Mouse (Mus musculus) midbrain, embryonic 16.5 days (tissue): Measurements from ENCODE around the gene Lyplal1. TPM values are rescaled to one million over a fixed set of nuclear protein-coding genes. Genes with fewer than 3 reads are reported as not detected.

Experiments
- ATAC-seq: fragments of 200-750 bp; cut with Nextera tagmentation; 2 replicates; pipeline ENCODE4 v1.8.0; 2017; ENCODE audit warnings: moderate TSS enrichment
- H3K27ac ChIP-seq: fragments of 300-500 bp; sonication (generic); 2 replicates; pipeline ENCODE4 v1.5.1; 2014; ENCODE audit warnings: mild to moderate bottlenecking, low read length, mixed read lengths
- H3K27me3 ChIP-seq: fragments of 300-500 bp; sonication (generic); 2 replicates; pipeline ENCODE4 v1.6.1; 2014; ENCODE audit warnings: low read depth, low read length, mixed read lengths; ENCODE audit not compliant: control insufficient read depth, insufficient read depth
- H3K36me3 ChIP-seq: fragments of 300-500 bp; sonication (generic); 2 replicates; pipeline ENCODE4 v1.6.1; 2014; ENCODE audit warnings: mild to moderate bottlenecking, low read length, moderate library complexity, mixed read lengths; ENCODE audit not compliant: control insufficient read depth, insufficient read depth
- H3K4me1 ChIP-seq: fragments of 300-500 bp; sonication (generic); 2 replicates; pipeline ENCODE4 v1.6.1; 2014; ENCODE audit warnings: mild to moderate bottlenecking, low read length, mixed read lengths; ENCODE audit not compliant: control insufficient read depth, insufficient read depth
- H3K4me2 ChIP-seq: fragments of 300-500 bp; sonication (generic); 2 replicates; pipeline ENCODE4 v1.6.1; 2014; ENCODE audit warnings: mild to moderate bottlenecking, low read length, mixed read lengths
- H3K4me3 ChIP-seq: fragments of 300-500 bp; sonication (generic); 2 replicates; pipeline ENCODE4 v1.5.1; 2014; ENCODE audit warnings: low read depth, mild to moderate bottlenecking, low read length, moderate library complexity, mixed read lengths
- H3K9ac ChIP-seq: fragments of 300-500 bp; sonication (generic); 2 replicates; pipeline ENCODE4 v1.6.1; 2014; ENCODE audit warnings: low read depth, low read length, mixed read lengths
- H3K9me3 ChIP-seq: fragments of 300-500 bp; sonication (generic); replicated peaks from 2 replicates; pipeline ENCODE4 v1.6.1; 2014; ENCODE audit warnings: mild to moderate bottlenecking, low read length, mixed read lengths; ENCODE audit not compliant: control insufficient read depth, poor library complexity, severe bottlenecking
- WGBS: fragments of 180-500 bp; shearing (Covaris S2); extraction: QIAGEN DNeasy Blood & Tissue Kit; methylation state at CpG from one replicate; pipeline ENCODE4 v1.1.7; 2014; 5-methylcytosine and 5-hydroxymethylcytosine counted together
- polyA plus RNA-seq: library from polyadenylated mRNA; unstranded; fragments of >200 nt; fragmentation: Nextera tagmentation; extraction: Ambion mirVana; gene quantifications from 2 replicates; pipeline ENCODE4 v1.2.1, GENCODE M21; 2015

The Lyplal1 gene
- polyA plus RNA-seq, 1 experiment from 2014 or later: 16.3 TPM

GRCm38 (mm10) chr1:186128940-186129339, 11.8 kb upstream of the Lyplal1 start:
- no peak overlapping the region for H3K9ac ChIP-seq
- no peaks in the 10 kb centered on the region for H3K4me1 ChIP-seq
- H3K36me3 ChIP-seq: no peaks in the 10 kb centered on the region
- no peak for ATAC-seq
- 92% methylated on average over 8 of the region's 8 CpGs for WGBS
- no peak overlapping the region for H3K27ac ChIP-seq
- H3K4me2 ChIP-seq: no peak overlapping the region
- no peaks in the 10 kb centered on the region for H3K9me3 ChIP-seq
- no peak overlapping the region for H3K4me3 ChIP-seq
- H3K27me3 ChIP-seq: no peaks in the 10 kb centered on the region

GRCm38 (mm10) chr1:186126313-186126862, 9.3 kb upstream of the Lyplal1 start:
- Histone ChIP-seq H3K9ac (no peak overlapping the region), H3K36me3 (no peaks in the 10 kb centered on the region), H3K4me2 (no peak overlapping the region), H3K27me3 (no peaks in the 10 kb centered on the region), H3K4me3 (no peak overlapping the region), H3K9me3 (no peaks in the 10 kb centered on the region), H3K4me1 (no peaks in the 10 kb centered on the region), H3K27ac (no peak overlapping the region)
- ATAC-seq: no peak
- whole genome bisulfite sequencing: 46% methylated on average over 6 of the region's 6 CpGs

- Histone ChIP-seq H3K4me2 (no peak overlapping the region), H3K9me3 (no peaks in the 10 kb centered on the region)
- ATAC-seq: no peak
Observed at GRCm38 (mm10) chr1:186123690-186124089, 6.6 kb upstream of the Lyplal1 start.

GRCm38 (mm10) chr1:186119856-186120255, 2.7 kb upstream of the Lyplal1 start:
- 48% methylated on average over 5 of the region's 5 CpGs for WGBS
- ATAC-seq: no peak

More at GRCm38 (mm10) chr1:186123690-186124089, 6.6 kb upstream of the Lyplal1 start:
- Histone ChIP-seq H3K4me1 (no peaks in the 10 kb centered on the region), H3K36me3 (no peaks in the 10 kb centered on the region), H3K27ac (no peak overlapping the region), H3K4me3 (no peak overlapping the region), H3K27me3 (no peaks in the 10 kb centered on the region), H3K9ac (no peak overlapping the region)

GRCm38 (mm10) chr1:186116086-186116600, 967 bp downstream of the Lyplal1 start:
- H3K27me3 ChIP-seq: no peaks in the 10 kb centered on the region
- ATAC-seq: no peak
- peaks cover 4% of the 10 kb centered on the region for H3K9me3 ChIP-seq
- H3K4me1 ChIP-seq: peaks cover 10% of the 10 kb centered on the region
- H3K27ac ChIP-seq: peak overlapping the region; percentile 94; the same call in 1 of the 2 replicates
- H3K9ac ChIP-seq: peak overlapping the region; percentile 91; the same call in 1 of the 2 replicates
- H3K36me3 ChIP-seq: 0 out of 2 replicates have a peak, but pooled peaks cover 2% of the 10 kb centered on the region
- 60% methylated on average over 7 of the region's 7 CpGs for WGBS
- peak overlapping the region; percentile 85 for H3K4me2 ChIP-seq
- H3K4me3 ChIP-seq: peak overlapping the region; percentile 74

More at GRCm38 (mm10) chr1:186119856-186120255, 2.7 kb upstream of the Lyplal1 start:
- no peaks in the 10 kb centered on the region for H3K27me3 ChIP-seq
- no peak overlapping the region for H3K4me2 ChIP-seq
- H3K4me1 ChIP-seq: peaks cover 10% of the 10 kb centered on the region
- H3K4me3 ChIP-seq: no peak overlapping the region
- H3K36me3 ChIP-seq: no peaks in the 10 kb centered on the region
- no peaks in the 10 kb centered on the region for H3K9me3 ChIP-seq
- no peak overlapping the region for H3K27ac ChIP-seq
- H3K9ac ChIP-seq: no peak overlapping the region

GRCm38 (mm10) chr1:186102313-186102712, 14.8 kb downstream of the Lyplal1 start:
- Histone ChIP-seq H3K36me3 (no peaks in the 10 kb centered on the region), H3K9ac (no peak overlapping the region), H3K4me1 (no peaks in the 10 kb centered on the region), H3K9me3 (no peaks in the 10 kb centered on the region), H3K4me2 (no peak overlapping the region), H3K4me3 (no peak overlapping the region), H3K27me3 (no peaks in the 10 kb centered on the region), H3K27ac (no peak overlapping the region)
- ATAC-seq: no peak
- WGBS: 96% methylated on average over 8 of the region's 8 CpGs

- H3K9ac ChIP-seq: no peak overlapping the region
- no peak overlapping the region for H3K27ac ChIP-seq
- WGBS: 84% methylated on average over 2 of the region's 2 CpGs
- no peak for ATAC-seq
- H3K4me3 ChIP-seq: no peak overlapping the region
- H3K4me2 ChIP-seq: no peak overlapping the region
- no peaks in the 10 kb centered on the region for H3K27me3 ChIP-seq
- H3K36me3 ChIP-seq: no peaks in the 10 kb centered on the region
- H3K9me3 ChIP-seq: no peaks in the 10 kb centered on the region
- no peaks in the 10 kb centered on the region for H3K4me1 ChIP-seq
Observed at GRCm38 (mm10) chr1:186066266-186066897, 50.7 kb downstream of the Lyplal1 start.

- 84% methylated on average over 2 of the region's 2 CpGs for WGBS
- no peak for ATAC-seq
- no peaks in the 10 kb centered on the region for H3K27me3 ChIP-seq
Observed at GRCm38 (mm10) chr1:186060041-186060440, 57.1 kb downstream of the Lyplal1 start.

GRCm38 (mm10) chr1:186054227-186054626, 62.9 kb downstream of the Lyplal1 start:
- ATAC-seq: no peak
- no peak overlapping the region for H3K9ac ChIP-seq
- no peak overlapping the region for H3K27ac ChIP-seq
- H3K4me3 ChIP-seq: no peak overlapping the region
- 91% methylated on average over 7 of the region's 7 CpGs for WGBS
- H3K4me1 ChIP-seq: no peaks in the 10 kb centered on the region
- no peaks in the 10 kb centered on the region for H3K36me3 ChIP-seq
- no peaks in the 10 kb centered on the region for H3K27me3 ChIP-seq
- H3K4me2 ChIP-seq: no peak overlapping the region
- H3K9me3 ChIP-seq: no peaks in the 10 kb centered on the region

More at GRCm38 (mm10) chr1:186060041-186060440, 57.1 kb downstream of the Lyplal1 start:
- Histone ChIP-seq H3K4me1 (no peaks in the 10 kb centered on the region), H3K9me3 (no peaks in the 10 kb centered on the region), H3K9ac (no peak overlapping the region), H3K36me3 (no peaks in the 10 kb centered on the region), H3K27ac (no peak overlapping the region), H3K4me3 (no peak overlapping the region), H3K4me2 (no peak overlapping the region)
